Mouse (Mus musculus): ENCODE measurements at regions not wholly inside any gene's neighbourhood (a gene's known extent, or its start where the extent isn't known, plus 50 kb on each side); places are given as distances from the start of the nearest gene placed in this dataset.

GRCm38 (mm10) chr2:28289860-28290471 is 97.2 kb downstream of the Olfm1 start:
- TF ChIP-seq CTCF (IDR thresholded peaks at IDR 0.05; ENCODE audit: extremely low read depth, insufficient read depth, low read length) (no peak), POLR2A (IDR thresholded peaks at IDR 0.05; ENCODE audit: extremely low read depth, insufficient read depth, low read length) (no peak)
